Mouse (Mus musculus): ENCODE results near the gene Gm340.

Gene Gm340

GRCm38 (mm10) chr19:41581706-41582420 lies at the start of gene Gm340:
Gm340 (plus strand) TSS chr19:41582370.
- DNase-seq (ENCODE audit: low spot score in 2 of 2): no peak

GRCm38 (mm10) chr19:41534021-41534420 lies 48.1 kb upstream of the Gm340 start:
- DNase-seq (ENCODE audit: low spot score in 2 of 2): no peak

- DNase-seq (ENCODE audit: low spot score in 2 of 2): no peak
Measured at GRCm38 (mm10) chr19:41556981-41557380, 25.2 kb upstream of the Gm340 start.

GRCm38 (mm10) chr19:41557491-41557890 lies 24.7 kb upstream of the Gm340 start:
- no peak for DNase-seq (ENCODE audit: low spot score in 2 of 2)

- DNase-seq (ENCODE audit: low spot score in 2 of 2): no peak
Measured at GRCm38 (mm10) chr19:41558891-41559486, 23.2 kb upstream of the Gm340 start.

GRCm38 (mm10) chr19:41560856-41561255 lies 21.3 kb upstream of the Gm340 start:
- DNase-seq (ENCODE audit: low spot score in 2 of 2): no peak

- no peak for DNase-seq (ENCODE audit: low spot score in 2 of 2)
Measured at GRCm38 (mm10) chr19:41568791-41569190, 13.4 kb upstream of the Gm340 start.

- DNase-seq (ENCODE audit: low spot score in 2 of 2): no peak
Measured at GRCm38 (mm10) chr19:41573700-41574099, 8.5 kb upstream of the Gm340 start.

- no peak for DNase-seq (ENCODE audit: low spot score in 2 of 2)
Measured at GRCm38 (mm10) chr19:41577576-41577975, 4.6 kb upstream of the Gm340 start.

- DNase-seq (ENCODE audit: low spot score in 2 of 2): no peak
Measured at GRCm38 (mm10) chr19:41579311-41579920, 2.8 kb upstream of the Gm340 start.

- DNase-seq (ENCODE audit: low spot score in 2 of 2): no peak
Measured at GRCm38 (mm10) chr19:41582918-41583514, 846 bp downstream of the Gm340 start.

GRCm38 (mm10) chr19:41586752-41587151 lies 4.6 kb downstream of the Gm340 start:
- DNase-seq (ENCODE audit: low spot score in 2 of 2): no peak

GRCm38 (mm10) chr19:41587431-41588222 lies 5.5 kb downstream of the Gm340 start:
- DNase-seq (ENCODE audit: low spot score in 2 of 2): no peak

- no peak for DNase-seq (ENCODE audit: low spot score in 2 of 2)
Measured at GRCm38 (mm10) chr19:41589026-41589425, 6.9 kb downstream of the Gm340 start.

GRCm38 (mm10) chr19:41589681-41590080 lies 7.5 kb downstream of the Gm340 start:
- DNase-seq (ENCODE audit: low spot score in 2 of 2): no peak

- DNase-seq (ENCODE audit: low spot score in 2 of 2): no peak
Measured at GRCm38 (mm10) chr19:41591808-41592207, 9.6 kb downstream of the Gm340 start.

- DNase-seq (ENCODE audit: low spot score in 2 of 2): no peak
Measured at GRCm38 (mm10) chr19:41597170-41597894, 15.2 kb downstream of the Gm340 start.

GRCm38 (mm10) chr19:41600647-41601046 lies 18.5 kb downstream of the Gm340 start:
- no peak for DNase-seq (ENCODE audit: low spot score in 2 of 2)

GRCm38 (mm10) chr19:41606208-41606987 lies 24.2 kb downstream of the Gm340 start:
- DNase-seq (ENCODE audit: low spot score in 2 of 2): no peak

GRCm38 (mm10) chr19:41611683-41612082 lies 29.5 kb downstream of the Gm340 start:
- no peak for DNase-seq (ENCODE audit: low spot score in 2 of 2)
